Mouse (Mus musculus) cerebellum, adult 2 months (tissue): ENCODE results near the gene Pqbp1.

Experiments
- CTCF ChIP-seq: fragments of 200-500 bp; IDR thresholded peaks from 2 replicates; pipeline ENCODE4 v1.5.1; 2011; ENCODE audit warnings: low read depth, mild to moderate bottlenecking, control low read depth, low read length, moderate library complexity, borderline replicate concordance; ENCODE audit not compliant: insufficient read depth
- POLR2A ChIP-seq: fragments of 200-500 bp; IDR thresholded peaks from 2 replicates; pipeline ENCODE4 v1.6.1; 2011; ENCODE audit warnings: low read length, control low read depth, borderline replicate concordance; ENCODE audit not compliant: insufficient read depth

GRCm38 (mm10) chrX:7904441-7904840, 5.4 kb upstream of the Pqbp1 start:
- no peak for TF ChIP-seq CTCF
- no peak for TF ChIP-seq POLR2A
